Mouse (Mus musculus): ENCODE measurements around the gene Camta2.

Gene Camta2

GRCm38 (mm10) chr11:70687601-70688199 is at the start of gene Camta2:
Camta2 (minus strand) TSS chr11:70688105.
- peak; percentile 86 for DNase-seq

GRCm38 (mm10) chr11:70733256-70733655 is 45.4 kb upstream of the Camta2 start:
- DNase-seq, result no peak

- no peak for DNase-seq
Observed at GRCm38 (mm10) chr11:70731178-70731577, 43.3 kb upstream of the Camta2 start.

GRCm38 (mm10) chr11:70730427-70731038 is 42.6 kb upstream of the Camta2 start:
- no peak for DNase-seq

DNA sequence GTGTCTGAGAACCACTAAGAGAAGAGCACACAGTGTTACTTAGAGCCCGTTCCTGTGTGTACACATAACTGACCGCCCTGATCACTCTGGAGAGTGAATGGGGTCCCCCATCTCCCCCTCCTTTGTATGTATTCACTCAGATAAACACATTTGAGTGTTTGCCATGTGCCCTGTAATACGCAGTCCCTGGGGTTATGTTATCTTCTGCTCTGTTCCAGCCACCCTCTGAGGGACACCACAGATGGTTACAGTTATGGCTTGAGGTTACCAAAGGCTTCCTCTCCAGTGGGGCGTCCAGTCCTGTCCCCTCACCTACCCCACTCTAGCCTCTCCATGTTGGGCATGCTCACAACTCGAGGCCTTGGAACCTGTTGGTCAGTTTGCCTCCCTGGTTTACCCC is 39.5 kb upstream of the Camta2 start:
- DNase-seq, result no peak

DNA sequence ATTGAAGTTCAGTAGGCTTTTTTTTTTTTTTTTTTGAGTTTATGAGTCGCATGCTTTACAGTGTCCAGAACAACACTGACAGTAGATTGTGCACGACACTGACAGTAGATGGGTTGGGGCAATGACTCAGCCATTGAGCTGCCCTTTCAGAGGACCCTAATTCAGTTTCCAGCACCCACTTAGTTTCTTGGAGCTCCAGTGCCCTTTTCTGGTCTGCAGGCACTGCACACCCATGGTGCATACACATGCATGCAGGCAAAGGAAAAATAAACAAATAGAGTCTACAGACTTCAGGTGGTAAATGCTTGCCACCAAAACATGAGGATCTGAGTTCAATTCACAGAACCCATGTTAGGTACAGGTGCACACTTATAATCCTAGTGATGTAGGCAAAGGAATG is 38.7 kb upstream of the Camta2 start:
- DNase-seq, result no peak

DNA sequence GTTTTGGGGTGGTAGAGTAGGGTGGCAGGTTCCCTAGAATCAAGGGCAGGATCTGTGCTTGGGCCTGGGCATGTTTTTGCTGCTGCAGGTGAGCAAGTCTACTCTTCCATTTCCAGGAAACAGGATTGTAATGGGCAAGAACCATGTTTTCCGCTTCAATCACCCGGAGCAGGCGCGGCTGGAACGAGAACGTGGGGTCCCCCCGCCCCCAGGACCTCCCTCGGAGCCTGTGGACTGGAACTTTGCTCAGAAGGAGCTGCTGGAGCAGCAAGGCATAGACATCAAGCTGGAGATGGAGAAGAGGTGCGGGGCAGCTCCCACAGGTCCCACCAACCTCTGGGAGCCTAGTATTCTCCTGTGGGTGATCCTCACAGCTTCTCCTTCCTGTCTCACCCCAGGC is 36.8 kb upstream of the Camta2 start:
- no peak for DNase-seq

DNA sequence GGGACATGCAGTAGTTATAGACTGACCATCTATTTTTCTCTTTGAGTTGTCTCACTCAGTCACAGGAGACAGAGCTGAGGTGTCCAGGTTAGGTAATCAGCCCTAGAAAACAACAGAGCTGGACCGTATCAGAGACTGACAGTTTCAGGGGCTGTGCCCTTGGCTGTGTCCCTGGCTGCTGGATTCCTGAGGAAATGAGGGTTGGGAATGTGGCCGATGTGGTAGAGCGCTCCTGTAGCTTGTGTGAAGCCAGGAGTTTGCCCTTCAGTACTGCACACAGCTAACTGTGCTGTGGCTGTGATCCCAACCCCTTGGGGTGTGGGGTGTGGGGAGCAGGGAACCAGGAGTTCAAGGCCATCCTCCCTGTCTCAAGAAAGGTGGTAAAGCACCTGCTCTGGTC is 33.2 kb upstream of the Camta2 start:
- no peak for DNase-seq

DNA sequence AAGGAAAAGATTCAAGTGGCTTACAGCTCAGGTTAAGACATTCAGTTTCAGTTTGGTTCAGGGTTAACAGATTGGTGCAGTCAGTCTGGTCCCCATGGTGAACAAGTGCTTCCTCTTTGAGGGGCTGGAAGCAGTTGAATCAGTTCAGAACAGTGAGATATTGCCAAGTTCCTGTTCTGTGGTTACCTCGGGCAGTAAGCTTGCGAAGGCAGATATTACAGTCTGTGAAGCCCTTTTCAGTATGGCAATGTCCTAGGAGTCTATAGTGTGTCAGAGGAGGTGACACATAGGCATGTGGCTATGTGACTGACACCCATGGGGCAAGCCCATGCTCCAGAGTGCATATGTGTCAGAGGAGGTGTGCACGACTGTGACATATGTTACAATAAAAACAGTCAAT is 32.7 kb upstream of the Camta2 start:
- no peak for DNase-seq

GRCm38 (mm10) chr11:70718481-70718880 is 30.6 kb upstream of the Camta2 start:
- DNase-seq, result no peak

GRCm38 (mm10) chr11:70715832-70716231 is 27.9 kb upstream of the Camta2 start:
- DNase-seq, result no peak

- DNase-seq, result no peak
Observed at GRCm38 (mm10) chr11:70713222-70713621, 25.3 kb upstream of the Camta2 start.

GRCm38 (mm10) chr11:70711026-70711425 is 23.1 kb upstream of the Camta2 start:
- no peak for DNase-seq

- DNase-seq, result no peak
Observed at GRCm38 (mm10) chr11:70706127-70706526, 18.2 kb upstream of the Camta2 start.

GRCm38 (mm10) chr11:70702781-70703180 is 14.9 kb upstream of the Camta2 start:
- no peak for DNase-seq

GRCm38 (mm10) chr11:70701984-70702733 is 14.3 kb upstream of the Camta2 start:
- DNase-seq, result no peak

GRCm38 (mm10) chr11:70701221-70701955 is 13.5 kb upstream of the Camta2 start:
- no peak for DNase-seq

- DNase-seq, result peak; percentile 68
Observed at GRCm38 (mm10) chr11:70700613-70701012, 12.7 kb upstream of the Camta2 start.

- DNase-seq, result peak; percentile 97
Observed at GRCm38 (mm10) chr11:70699722-70700556, 12.0 kb upstream of the Camta2 start, which contains the start of the genes Inca1 and Kif1c. Inca1 (minus strand) TSS chr11:70700155. Kif1c (plus strand) TSS chr11:70700548.

- DNase-seq, result no peak
Observed at GRCm38 (mm10) chr11:70699051-70699450, 11.1 kb upstream of the Camta2 start.

- DNase-seq, result no peak
Observed at GRCm38 (mm10) chr11:70697376-70697775, 9.5 kb upstream of the Camta2 start.

DNA sequence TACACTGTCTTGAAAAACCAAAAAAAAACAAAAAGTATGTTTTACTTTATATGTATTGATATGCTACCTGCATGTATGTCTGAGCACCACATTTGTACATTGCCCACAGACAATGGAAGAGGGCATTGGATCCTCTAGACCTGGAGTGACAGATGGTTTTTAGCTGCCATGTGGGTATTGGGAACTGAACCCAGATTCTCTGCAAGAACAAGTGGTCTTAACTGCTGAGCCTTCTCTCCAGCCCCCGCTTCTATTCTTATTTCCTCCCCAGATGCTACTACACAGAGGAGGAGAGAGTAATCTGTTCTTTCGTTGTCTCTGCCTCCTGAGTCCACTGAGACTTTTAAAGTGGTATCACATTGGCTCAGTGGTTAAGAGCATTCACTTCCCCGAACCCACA is 5.6 kb upstream of the Camta2 start:
- DNase-seq, result no peak
